Mouse (Mus musculus) liver, adult (tissue): ENCODE data around the gene Sorcs2.

Source experiments
- GATA4 ChIP-seq: IDR thresholded peaks from 2 replicates; pipeline ENCODE4 v1.6.1; 2014; ENCODE audit warnings: mild to moderate bottlenecking, low read length; ENCODE audit not compliant: insufficient replicate concordance

Gene Sorcs2

DNA sequence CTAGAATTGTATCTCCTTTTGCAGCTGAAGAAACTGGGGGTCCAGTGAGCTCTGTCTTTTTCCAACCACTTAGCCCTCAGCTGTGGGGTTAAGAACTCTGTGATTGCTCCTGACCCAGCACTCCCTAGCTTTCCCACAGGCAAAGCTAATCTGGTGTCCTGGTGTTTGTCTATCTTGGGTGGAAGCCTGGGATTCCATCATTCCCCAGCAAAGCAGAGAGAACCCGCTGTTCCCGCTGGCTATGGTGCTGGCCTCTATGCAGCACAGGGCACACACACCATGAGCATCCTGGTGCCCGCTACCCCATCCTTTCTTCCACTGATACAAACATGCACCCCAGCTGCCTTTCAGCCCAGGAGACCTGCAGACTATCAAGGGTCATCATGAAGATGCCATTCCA lies 42.3 kb downstream of the Sorcs2 start:
- no peak for TF ChIP-seq GATA4

DNA sequence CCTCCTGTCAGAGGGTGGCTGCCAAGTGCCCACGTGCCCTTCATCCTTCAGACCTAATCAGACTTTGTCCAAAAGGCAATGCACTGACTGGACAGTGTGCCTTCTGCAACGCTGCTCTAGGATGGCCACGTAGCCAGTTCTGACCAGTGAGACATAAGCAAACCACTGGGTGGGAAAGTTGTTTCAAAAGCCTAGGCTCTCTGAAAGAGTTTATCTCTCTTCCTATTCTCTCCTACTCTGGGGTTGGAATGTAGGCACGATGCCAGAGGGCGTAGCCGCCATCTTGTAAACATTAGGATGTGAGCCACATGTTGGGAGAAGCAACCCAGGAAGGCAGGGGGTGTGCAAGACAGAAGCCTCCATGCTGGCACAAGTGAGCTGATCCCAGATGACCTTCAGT lies 44.3 kb downstream of the Sorcs2 start:
- no peak for TF ChIP-seq GATA4

DNA sequence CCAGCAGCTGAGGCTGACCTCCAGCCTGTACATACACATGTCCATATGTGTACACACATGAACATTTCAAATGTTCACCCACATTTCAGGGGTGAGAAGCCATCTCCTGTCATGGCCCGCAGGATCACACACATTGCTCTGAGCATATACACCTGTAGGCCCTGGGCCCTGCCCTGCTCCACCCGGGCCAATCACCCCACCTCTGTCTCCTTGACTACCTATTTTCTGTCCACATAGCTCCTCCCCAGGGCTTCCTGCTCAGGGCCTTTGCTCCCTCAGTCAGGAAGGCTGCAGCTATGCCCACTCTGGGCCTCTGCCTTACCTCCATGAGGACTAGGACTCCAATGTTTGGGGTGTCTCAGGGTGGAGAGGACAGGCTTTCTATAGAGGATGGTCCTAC lies 44.7 kb downstream of the Sorcs2 start:
- no peak for TF ChIP-seq GATA4

DNA sequence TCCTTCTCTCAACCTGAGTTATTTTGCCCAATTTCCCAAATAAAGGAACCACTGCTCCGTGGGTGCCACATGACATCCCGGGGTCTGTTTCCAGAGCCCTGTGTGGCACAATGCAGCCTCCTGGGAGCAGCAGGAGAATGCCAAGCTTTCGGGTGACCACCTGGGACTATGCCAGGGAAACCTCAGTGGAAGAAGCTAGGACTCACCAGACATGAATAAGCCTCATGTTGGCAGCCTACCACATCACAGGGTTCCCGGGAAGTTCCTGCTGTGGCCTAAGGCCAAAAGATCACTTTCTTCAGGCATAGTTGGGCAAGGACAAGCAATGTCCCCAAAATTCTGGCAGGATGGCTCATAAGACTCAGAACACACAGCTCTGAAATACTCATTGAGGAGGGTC lies 51.2 kb downstream of the Sorcs2 start:
- no peak for TF ChIP-seq GATA4

DNA sequence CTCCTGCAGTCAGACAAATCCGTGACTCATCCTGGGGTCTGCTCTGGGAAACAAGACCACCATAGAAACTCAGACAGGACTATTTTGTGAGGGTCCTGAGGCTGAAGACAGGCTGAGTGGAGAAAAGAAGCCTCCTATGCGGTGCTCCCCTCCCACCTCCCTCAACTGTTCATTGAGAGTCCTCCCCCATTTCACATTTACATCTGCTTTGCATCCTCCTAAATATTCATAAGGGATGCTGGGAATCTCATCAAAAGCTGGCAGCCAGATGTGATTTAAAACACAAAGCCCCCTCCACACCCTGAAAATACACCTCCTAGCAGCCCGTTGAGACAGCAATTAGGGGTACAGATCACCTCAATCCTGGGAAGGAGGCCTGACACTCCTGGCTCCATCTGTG lies 58.7 kb downstream of the Sorcs2 start:
- no peak for TF ChIP-seq GATA4

DNA sequence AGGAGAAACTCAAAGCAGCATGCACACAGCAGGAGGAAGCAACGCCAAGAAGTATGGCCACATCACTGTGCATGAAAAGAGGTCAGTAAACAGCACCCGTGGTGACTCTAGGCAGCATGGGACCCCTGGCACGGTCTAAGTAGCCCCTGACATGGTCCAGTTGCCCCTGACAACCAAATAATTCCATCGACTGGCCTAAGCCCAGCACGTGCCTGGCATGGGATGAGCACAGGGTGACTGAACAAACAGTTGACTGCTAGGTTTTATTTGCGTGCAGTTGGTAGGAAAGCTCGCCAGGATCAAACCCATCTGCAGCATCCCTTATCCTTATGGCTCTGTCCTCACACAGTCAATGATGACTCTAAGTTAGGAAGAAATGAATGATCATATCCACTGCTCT lies 61.7 kb downstream of the Sorcs2 start:
- no peak for TF ChIP-seq GATA4

- TF ChIP-seq GATA4, result no peak
These were observed 62.3 kb downstream of the Sorcs2 start for GRCm38 (mm10) chr5:36335661-36336060.

- TF ChIP-seq GATA4, result no peak
These were observed 63.7 kb downstream of the Sorcs2 start for GRCm38 (mm10) chr5:36334227-36334626.

- TF ChIP-seq GATA4, result no peak
These were observed 67.3 kb downstream of the Sorcs2 start for GRCm38 (mm10) chr5:36330472-36331155.

DNA sequence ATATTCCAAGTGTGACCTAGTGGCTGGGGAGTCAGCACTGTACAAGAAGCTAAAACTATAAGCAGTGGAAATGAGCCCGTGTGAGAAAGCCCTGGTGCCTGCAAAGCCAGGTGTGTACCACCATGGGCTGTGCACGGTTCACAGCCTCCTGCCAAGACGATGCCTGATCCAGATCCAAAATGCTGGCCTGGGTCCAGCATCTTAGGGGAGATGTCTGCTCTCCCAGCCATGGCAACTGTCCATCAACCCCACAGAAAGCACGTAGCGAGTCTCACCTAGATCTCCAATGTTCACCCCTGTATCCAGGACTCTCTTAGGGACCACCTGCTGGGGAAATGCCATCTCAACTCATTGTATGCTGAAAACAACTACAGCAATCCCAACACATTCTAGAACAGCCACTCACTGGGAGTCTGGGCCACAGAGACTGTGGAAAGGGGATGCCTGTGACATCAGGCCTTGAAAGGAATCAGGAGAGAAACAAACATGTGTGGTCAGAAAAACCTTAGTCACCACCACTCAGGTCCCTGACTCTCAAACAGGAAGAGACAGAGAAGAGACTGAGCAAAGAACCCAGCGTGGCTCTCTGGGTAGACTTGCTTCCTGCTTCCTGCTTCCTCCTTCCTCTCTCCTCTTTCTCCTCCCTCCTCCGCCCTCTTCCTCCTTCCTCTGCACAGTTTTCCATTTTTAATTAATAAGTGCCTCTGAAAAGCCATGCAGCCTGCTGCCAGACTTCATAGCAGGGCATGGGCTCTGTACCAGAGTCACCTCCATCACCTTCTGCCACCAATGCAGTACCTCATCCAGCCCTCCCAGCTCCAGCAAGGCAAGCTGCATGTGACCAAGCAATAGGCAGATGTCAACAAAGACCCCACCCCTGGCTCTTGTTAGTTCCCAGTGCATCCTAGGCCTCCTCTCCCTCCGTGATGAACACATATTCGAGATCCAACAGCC lies 71.6 kb downstream of the Sorcs2 start:
- no peak for TF ChIP-seq GATA4

DNA sequence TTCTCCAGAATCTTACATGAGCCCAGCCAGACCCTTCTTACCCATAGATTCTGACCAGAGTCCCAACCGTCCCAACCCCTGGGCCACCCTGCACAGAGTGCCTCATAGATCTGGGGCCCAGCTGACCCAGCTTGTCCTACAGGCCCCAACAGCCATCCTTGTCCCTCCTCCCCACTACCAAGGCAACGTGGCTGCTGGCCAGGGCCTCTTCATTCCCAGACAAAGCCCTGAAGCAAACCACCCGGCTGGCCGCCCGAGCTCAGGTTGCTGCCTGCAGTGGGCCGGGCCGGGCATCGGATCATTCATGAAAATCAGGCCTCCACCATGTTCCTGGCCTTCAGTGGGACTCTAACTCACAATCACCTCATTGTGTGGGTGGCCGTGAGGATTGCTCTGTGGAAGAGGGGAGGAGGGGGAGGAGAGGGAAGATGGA lies 73.8 kb downstream of the Sorcs2 start:
- no peak for TF ChIP-seq GATA4

GRCm38 (mm10) chr5:36323526-36323925 lies 74.4 kb downstream of the Sorcs2 start:
- TF ChIP-seq GATA4, result no peak

DNA sequence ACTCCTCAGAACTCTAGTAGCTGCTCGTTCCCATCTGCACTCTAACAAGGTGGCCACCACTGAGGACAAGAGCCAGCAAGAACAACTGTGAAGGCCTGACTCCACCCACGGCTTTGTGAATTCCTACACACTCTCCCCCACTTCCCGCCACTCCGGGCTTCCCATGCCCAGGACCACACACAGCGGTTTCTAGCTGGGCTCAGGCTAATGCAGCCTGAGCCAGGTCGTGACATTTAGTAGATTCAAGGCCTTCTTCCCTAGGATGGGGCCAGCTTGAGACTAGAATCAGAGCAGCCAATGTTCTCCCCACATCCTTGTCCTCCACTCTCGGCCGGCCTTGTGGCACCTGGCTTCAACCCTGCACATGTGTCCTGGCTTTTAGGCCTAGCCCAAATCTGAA lies 76.4 kb downstream of the Sorcs2 start:
- no peak for TF ChIP-seq GATA4

GRCm38 (mm10) chr5:36320667-36321066 lies 77.3 kb downstream of the Sorcs2 start:
- no peak for TF ChIP-seq GATA4

DNA sequence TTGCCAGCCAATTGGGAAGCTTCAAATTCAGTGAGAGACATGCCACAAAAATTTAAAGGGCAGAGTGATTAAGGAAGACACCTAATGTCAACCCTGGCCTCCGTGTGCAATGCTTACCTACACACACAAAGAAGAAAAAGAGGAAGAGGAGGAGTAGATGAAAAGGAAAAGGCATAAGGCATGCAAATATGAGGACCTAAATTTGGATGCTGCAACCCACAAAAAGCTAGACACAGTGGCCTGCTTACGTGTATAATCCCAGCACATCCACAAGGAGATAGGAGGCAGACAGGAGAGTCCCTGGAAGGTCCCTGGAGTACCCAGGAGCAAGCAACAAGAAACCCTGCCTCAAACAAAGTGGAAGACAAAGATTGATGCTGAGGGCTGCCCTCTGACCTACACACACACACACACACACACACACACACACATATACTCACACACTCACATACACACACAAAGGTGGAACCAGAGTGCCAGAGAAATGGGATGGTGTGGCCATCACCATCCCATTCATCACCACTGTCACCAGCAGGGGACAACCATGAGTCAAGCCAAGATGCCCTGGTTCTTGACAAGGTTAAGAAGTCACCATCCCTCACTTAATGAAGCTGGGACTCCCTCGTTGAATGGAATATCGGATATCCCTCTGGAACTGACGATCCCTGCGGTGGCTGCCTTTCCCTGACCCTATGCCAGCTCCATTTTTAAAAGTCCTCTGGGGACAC lies 80.1 kb downstream of the Sorcs2 start:
- no peak for TF ChIP-seq GATA4

- TF ChIP-seq GATA4, result no peak
These were observed 82.8 kb downstream of the Sorcs2 start for GRCm38 (mm10) chr5:36315106-36315505.

DNA sequence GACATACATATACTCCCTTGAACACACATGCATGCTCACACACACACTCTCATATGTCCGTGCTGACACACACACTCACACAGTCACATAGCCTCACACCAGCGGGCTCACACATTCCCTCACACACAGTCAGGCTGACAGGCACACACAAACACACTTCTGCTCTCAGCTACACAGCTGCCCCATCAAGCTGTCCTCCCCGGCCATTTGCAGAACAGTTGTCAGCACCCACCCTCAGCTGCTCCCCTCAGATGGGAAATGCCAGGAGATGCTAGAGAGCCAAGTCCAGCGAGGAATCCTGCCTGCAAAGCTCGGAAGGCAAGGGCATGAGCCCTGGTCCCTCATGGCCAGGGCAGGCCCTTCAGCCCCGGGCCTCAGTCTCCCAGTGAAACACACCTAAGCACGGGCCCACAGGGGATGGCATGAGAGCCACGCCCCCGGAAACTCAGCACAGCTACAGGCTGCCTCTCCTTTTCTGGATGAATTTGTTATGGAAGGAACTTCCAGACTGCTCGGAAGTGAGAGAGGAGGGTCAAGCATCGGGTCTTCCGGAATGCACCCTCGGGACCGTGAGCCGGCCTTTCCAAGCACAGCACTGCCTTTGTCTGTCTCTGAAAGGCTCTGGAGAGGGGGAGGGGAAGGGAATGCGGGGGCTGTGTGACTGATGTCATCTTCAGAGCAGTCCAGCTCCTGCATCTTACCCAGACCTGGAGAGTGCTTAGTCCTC lies 84.4 kb downstream of the Sorcs2 start:
- no peak for TF ChIP-seq GATA4
